Mouse (Mus musculus): ENCODE measurements around the gene 1700030J22Rik. TPM values are rescaled to one million over a fixed set of nuclear protein-coding genes. Genes with fewer than 3 reads are reported as not detected.

Gene 1700030J22Rik
- not detected for polyA plus RNA-seq (2017; shearing (Covaris generic))

- ATAC-seq: peak; percentile 94
Measured at GRCm38 (mm10) chr8:116978631-116979256, at the start of gene 1700030J22Rik. TSS of gene 1700030J22Rik (minus strand) at chr8:116978959.

GRCm38 (mm10) chr8:117027601-117028000 is 48.8 kb upstream of the 1700030J22Rik start:
- no peak for ATAC-seq

- no peak for ATAC-seq
Measured at GRCm38 (mm10) chr8:117022297-117022993, 43.7 kb upstream of the 1700030J22Rik start.

- ATAC-seq: no peak
Measured at GRCm38 (mm10) chr8:117019323-117020275, 40.8 kb upstream of the 1700030J22Rik start.

- no peak for ATAC-seq
Measured at GRCm38 (mm10) chr8:117017896-117018295, 39.1 kb upstream of the 1700030J22Rik start.

GRCm38 (mm10) chr8:117017006-117017405 is 38.2 kb upstream of the 1700030J22Rik start:
- no peak for ATAC-seq

GRCm38 (mm10) chr8:117015670-117016069 is 36.9 kb upstream of the 1700030J22Rik start:
- no peak for ATAC-seq

GRCm38 (mm10) chr8:117011366-117011765 is 32.6 kb upstream of the 1700030J22Rik start:
- ATAC-seq: no peak

- ATAC-seq: no peak
Measured at GRCm38 (mm10) chr8:116994016-116994716, 15.4 kb upstream of the 1700030J22Rik start.

- peak; percentile 99 for ATAC-seq
Measured at GRCm38 (mm10) chr8:116993095-116993867, 14.5 kb upstream of the 1700030J22Rik start, which contains the start of gene Gcsh. TSS of gene Gcsh (minus strand) at chr8:116993537.

GRCm38 (mm10) chr8:116992176-116992971 is 13.6 kb upstream of the 1700030J22Rik start:
- no peak for ATAC-seq

GRCm38 (mm10) chr8:116991241-116991640 is 12.5 kb upstream of the 1700030J22Rik start:
- ATAC-seq: no peak

GRCm38 (mm10) chr8:116989842-116990241 is 11.1 kb upstream of the 1700030J22Rik start:
- ATAC-seq: no peak

- ATAC-seq: peak; percentile 21
Measured at GRCm38 (mm10) chr8:116980117-116980516, 1.4 kb upstream of the 1700030J22Rik start.

GRCm38 (mm10) chr8:116978052-116978451 is 707 bp downstream of the 1700030J22Rik start:
- ATAC-seq: no peak

GRCm38 (mm10) chr8:116975606-116976005 is 3.2 kb downstream of the 1700030J22Rik start:
- no peak for ATAC-seq

GRCm38 (mm10) chr8:116975066-116975465 is 3.7 kb downstream of the 1700030J22Rik start:
- no peak for ATAC-seq

GRCm38 (mm10) chr8:116969531-116969930 is 9.2 kb downstream of the 1700030J22Rik start:
- no peak for ATAC-seq

GRCm38 (mm10) chr8:116954415-116954814 is 24.3 kb downstream of the 1700030J22Rik start:
- ATAC-seq: no peak

GRCm38 (mm10) chr8:116952428-116952827 is 26.3 kb downstream of the 1700030J22Rik start:
- ATAC-seq: peak; percentile 96
